Mouse (Mus musculus): Measurements from ENCODE around the gene Prmt8.

The Prmt8 gene

GRCm38 (mm10) chr6:127769275-127770156, at the start of gene Prmt8:
Gene Prmt8 (minus strand): TSS chr6:127769472.
- peak; percentile 76 to 86 for DNase-seq (ENCODE audit: low spot score in 2 of 2)

DNA sequence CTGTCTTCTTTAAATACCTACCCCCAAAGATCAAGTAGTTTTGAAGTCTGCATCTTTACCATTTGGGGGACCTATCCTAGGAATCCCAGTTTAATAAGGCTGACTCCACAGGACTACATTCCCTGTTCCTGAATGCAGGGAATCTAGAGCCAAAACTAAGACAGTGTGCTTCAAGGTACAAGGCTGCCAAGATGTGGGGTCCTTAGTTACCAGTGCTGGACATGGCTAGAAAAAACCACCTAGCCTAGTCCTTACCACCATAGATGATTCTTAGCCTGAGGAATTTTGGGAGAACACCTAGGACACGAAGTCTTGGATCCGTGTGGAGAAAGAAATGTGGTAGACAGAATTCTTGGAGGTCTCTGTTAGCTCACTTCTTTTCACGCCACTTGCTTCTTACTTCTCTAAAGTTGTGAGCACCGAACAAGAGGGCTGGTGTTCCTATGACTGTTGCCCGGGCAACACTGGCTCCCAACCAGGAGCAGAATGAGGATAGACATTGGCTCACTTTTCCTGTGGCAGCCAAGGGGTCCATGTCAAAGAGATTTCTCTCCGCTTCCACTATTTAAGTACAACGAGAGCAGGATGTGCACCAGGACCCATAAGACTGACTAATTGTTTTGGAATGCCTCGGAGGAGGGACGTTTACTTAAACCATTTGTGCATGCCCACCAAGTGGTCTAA, 33.9 kb upstream of the Prmt8 start:
- DNase-seq (ENCODE audit: low spot score in 2 of 2), result peak; percentile 82 to 83

- DNase-seq (ENCODE audit: low spot score in 2 of 2), result no peak
Measured at GRCm38 (mm10) chr6:127802211-127802610, 32.9 kb upstream of the Prmt8 start.

DNA sequence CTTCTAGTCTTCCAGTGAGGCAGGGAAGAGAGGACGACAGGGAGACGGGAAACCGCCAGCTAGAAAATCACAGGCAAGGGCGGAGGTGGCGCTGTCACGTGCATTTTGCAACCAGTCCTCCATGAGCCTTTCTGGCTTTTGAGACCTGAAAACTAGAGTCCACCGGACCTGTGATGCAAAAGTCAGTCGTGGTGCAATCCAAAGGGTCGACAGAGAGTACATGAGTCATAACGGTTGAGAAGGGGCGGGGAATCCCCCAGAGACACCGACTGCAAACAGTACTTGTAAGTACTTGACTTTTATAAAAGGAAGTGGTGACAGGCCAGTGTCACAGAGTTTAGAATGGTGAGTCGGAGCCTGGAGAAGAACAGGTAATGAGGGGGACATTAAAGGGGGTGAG, 20.8 kb upstream of the Prmt8 start:
- DNase-seq (ENCODE audit: low spot score in 2 of 2), result no peak

GRCm38 (mm10) chr6:127770806-127771205, 1.5 kb upstream of the Prmt8 start:
- peak; percentile 74 to 91 for DNase-seq (ENCODE audit: low spot score in 2 of 2)

DNA sequence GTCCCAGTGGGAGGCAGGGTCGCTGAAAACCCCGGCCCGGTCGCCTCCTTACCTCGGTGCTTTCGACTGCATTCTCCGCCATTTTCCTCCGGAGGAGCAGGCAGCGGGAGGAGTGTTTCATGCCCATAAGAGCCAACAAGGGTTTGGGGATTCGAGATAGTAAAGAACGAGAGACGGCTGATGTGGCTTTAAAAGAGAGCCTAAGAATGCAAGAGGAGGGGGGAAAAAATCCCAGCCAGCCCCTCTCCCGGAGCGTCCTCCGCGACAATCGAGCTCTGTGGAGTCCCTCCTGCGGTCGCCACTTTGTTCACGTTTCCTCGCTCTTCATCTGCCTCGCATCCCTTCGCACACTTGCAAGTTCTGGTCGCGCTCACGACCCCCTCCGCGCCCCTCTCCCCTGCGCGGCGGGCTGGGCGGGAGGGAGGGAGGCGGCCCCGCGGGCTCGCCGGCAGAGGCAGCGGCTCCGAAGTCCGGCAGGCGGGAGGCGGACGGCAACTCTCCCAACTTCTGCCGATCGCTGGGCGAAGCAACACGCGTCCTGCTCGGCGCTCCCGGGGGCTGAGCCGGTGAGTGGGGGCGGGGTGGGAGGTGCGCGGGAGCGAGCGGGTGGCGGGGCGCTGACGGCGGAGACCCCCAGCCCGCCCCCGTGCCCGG, 524 bp downstream of the Prmt8 start:
- peak in 1 of 2 experiments; percentile 54 for DNase-seq (ENCODE audit: low spot score in 2 of 2)

DNA sequence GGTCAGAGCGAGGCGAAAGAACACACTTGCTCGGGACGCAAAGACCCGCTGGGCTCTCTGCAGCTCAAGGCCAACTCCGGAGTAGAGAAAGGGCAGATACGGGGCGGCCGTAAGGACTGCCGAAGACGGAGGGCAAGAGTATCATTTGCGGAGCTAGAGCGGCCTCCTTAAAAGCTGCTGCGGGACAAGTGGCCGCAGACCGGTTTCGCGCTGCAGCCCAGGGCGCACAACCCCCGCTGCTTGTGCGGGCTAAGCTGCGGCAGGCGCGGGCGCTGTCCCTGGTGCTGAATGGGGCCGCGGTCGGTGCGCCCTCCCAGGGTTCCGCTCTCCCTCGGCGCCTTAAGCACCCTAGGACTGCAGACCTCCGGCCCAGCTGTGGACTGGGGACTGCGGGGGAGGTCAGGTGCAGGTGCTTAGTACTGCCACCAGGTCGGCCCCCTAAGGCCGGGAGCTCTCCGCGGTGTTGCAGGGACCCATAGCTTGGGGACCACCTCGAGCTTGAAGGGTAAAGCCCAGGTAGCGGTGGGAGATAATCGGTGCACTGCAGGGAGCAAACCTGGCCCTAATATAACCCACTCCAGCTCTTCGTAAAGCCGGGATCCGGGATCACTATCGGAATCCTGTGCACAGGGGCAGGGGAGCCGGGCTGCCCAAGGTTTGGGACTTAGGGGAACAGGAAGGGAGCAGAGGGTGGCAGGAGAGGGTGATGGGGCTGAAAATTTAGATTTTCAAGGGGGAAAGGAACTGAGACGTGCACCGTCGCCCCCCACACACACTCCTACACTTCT, 1.4 kb downstream of the Prmt8 start:
- DNase-seq (ENCODE audit: low spot score in 2 of 2), result peak; percentile 59 to 60

GRCm38 (mm10) chr6:127767201-127767705, 2.0 kb downstream of the Prmt8 start:
- DNase-seq (ENCODE audit: low spot score in 2 of 2), result peak; percentile 81 to 83

GRCm38 (mm10) chr6:127766641-127767200, 2.6 kb downstream of the Prmt8 start:
- peak; percentile 82 to 84 for DNase-seq (ENCODE audit: low spot score in 2 of 2)

GRCm38 (mm10) chr6:127766041-127766604, 3.1 kb downstream of the Prmt8 start:
- peak; percentile 78 to 80 for DNase-seq (ENCODE audit: low spot score in 2 of 2)

GRCm38 (mm10) chr6:127765573-127765972, 3.7 kb downstream of the Prmt8 start:
- peak; percentile 37 to 53 for DNase-seq (ENCODE audit: low spot score in 2 of 2)

GRCm38 (mm10) chr6:127758264-127758663, 11.0 kb downstream of the Prmt8 start:
- no peak for DNase-seq (ENCODE audit: low spot score in 2 of 2)

GRCm38 (mm10) chr6:127757667-127758167, 11.6 kb downstream of the Prmt8 start:
- no peak for DNase-seq (ENCODE audit: low spot score in 2 of 2)

- peak in 1 of 2 experiments; percentile 31 for DNase-seq (ENCODE audit: low spot score in 2 of 2)
Measured at GRCm38 (mm10) chr6:127756856-127757255, 12.4 kb downstream of the Prmt8 start.

DNA sequence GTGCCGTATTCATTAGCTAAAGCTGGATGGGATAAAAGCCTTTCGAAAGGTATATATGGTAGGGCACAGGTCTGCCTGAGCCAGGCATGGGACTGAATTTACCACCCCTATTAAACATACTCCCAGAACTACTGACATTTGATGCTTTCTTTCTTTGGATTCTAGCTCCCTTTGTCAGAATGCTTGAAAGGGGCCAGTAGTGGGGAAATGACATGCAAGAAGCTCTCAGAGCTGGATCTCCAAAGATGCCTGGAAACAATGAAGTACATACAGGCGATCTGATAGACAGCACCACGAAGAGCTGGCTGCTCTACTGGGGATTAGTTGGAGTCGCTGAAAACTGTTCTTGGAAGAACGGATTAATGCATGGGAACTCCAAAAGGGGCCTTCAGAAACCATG, 16.0 kb downstream of the Prmt8 start:
- DNase-seq (ENCODE audit: low spot score in 2 of 2), result no peak

DNA sequence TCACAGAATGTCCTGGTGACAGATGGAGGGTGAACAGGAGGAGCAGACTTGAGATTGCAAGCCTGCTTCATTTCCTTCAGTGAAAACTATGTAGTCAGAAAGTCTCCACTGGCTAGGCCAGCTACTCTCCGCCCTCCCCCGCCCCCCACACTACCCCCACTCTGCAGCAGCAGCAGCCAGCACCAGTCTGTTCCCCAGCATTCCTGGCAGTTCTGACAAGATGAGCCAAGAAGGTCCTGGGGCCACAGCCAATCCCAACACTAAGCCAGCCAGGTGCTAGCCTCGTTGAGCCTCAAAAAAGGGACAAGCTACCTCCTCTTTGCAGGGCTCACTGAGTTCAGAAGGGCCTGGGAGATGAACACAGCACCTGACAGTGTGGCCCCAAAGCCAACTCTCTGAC, 16.6 kb downstream of the Prmt8 start:
- DNase-seq (ENCODE audit: low spot score in 2 of 2), result no peak

GRCm38 (mm10) chr6:127751499-127751898, 17.8 kb downstream of the Prmt8 start:
- DNase-seq (ENCODE audit: low spot score in 2 of 2), result no peak

GRCm38 (mm10) chr6:127748793-127749192, 20.5 kb downstream of the Prmt8 start:
- DNase-seq (ENCODE audit: low spot score in 2 of 2), result peak; percentile 47 to 70

DNA sequence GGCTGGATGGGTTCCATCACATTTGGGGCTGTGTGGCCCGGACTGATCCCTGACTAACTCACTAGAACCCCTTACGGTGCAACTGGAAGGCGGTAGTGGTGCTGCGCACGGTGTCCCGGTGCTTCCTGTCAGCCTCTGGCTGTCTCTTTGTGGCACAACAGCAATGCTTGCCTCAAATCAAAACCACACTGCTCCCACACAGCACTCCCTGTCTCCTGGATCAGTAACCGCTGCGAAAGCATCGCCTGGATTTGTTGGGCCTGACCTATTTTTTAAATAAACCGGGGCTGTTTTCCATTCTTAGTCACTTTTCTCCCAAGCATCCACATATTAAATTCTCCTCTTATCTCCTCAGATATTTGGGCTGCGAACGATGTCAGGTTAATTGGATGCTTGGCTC, 27.0 kb downstream of the Prmt8 start:
- no peak for DNase-seq (ENCODE audit: low spot score in 2 of 2)

DNA sequence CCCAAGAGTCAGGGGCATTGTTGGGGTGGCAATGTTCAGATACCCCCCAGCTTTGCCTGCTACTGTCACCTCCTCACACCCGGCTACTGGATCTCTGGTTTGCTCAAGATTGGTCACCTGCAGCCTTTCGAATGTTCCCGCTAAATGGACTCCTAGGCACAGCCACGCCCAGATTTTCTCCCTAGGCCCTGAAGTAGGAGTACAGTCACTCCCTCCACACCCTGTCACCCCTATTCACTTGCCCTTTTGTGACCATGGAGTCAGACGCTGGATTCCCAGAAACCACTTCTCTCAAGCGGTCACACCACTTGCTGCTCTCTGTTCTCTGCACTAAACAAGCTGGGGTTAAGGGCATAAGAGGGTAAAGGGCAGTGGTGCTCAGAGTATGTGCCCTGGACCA, 28.1 kb downstream of the Prmt8 start:
- no peak for DNase-seq (ENCODE audit: low spot score in 2 of 2)

Data from right cerebral cortex, postnatal 10 days (tissue).